Mouse (Mus musculus): ENCODE data around the gene Ppp1cb.
A peak's percentile ranks its signal among the peaks of the same experiment; 100 is the strongest.

Ppp1cb gene

DNA sequence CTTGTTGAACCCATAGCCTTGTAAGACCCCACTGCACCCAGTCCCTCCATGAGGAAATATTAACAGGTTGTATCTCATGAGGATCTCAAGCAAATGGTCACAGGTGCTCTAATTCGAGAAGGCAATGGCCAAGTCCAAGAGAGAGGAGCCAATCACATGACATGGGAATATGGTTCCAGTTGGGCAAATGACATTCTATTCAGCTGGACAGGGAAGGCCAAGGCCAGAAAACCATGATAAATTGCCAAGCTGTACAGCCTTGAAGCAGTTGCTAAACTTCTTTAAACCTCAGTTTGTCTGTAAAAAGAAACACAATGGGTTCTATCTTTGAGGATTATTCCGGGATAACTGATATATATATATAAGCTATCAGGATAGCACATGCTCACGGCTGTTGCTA is 14.7 kb upstream of the Ppp1cb start:
- DNase-seq (ENCODE audit: low spot score) = no peak

- no peak for DNase-seq (ENCODE audit: low spot score)
Measured at GRCm38 (mm10) chr5:32445287-32445921, 13.2 kb upstream of the Ppp1cb start.

DNA sequence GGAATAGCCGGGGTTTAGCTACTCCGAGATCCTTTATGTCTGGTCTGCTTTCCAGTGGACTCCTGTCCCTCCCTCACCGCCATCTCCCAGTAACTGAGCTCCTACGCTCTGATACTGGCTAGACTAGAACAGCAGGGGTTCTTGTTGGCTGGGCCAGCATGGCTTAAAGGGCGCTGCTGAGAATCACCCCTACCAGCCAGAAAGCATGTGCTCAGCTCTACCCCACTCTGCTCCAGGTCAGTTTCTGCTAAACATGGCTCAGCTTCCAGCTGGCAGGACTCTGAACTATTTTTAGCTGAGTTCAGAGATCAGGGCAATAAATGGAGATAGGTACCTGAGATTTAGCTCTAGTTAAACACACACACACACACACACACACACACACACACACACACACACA is 12.2 kb upstream of the Ppp1cb start:
- DNase-seq (ENCODE audit: low spot score) = no peak

DNA sequence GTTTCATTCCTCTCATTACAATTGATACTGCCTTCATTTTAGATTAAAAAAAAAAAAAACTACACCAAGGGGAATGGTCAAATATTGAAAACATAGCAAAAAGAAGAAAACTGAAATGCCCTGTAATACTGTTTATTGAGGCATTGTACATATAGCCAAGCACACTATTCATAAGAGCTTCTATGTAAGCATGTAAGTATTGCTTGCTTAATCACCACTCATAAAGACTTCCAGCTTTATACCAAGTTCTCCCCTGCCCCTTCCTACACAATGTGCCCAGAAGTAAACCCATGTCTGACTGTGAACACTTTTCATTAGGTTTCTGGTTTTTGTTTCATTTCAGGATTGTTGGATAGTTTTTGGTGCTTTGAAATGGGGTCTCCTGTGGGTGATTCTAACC is 11.8 kb upstream of the Ppp1cb start:
- DNase-seq (ENCODE audit: low spot score) = no peak

DNA sequence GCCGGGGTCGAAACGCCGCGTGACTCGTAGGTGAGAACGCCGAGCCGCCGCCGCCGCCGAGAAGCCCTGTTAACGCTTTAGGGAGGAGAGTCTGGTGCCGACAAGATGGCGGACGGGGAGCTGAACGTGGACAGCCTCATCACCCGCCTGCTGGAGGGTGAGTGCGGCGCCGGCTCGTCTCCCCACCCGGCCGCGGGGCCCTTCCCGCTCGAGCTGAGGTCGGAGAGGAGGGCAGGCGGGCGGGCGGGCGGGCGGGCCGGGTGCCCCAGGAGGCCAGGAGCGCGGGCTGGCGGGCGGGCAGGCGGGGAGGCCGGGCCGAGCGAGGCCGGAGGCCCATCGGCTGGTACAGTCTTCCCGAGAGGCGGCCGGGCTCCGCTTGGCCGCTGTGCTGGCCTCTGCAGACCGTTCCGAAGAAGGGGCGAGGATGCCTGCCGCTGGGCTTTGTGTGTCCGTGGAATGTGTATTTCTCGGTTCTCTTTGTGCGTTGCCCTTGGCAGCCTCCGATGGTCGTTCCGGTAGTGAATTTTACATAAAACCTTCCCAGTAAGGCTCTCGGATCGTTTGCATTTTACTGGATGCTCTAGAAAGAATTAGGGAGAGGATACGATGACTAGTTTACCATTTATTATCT is 723 bp downstream of the Ppp1cb start:
- peak; percentile 43 for DNase-seq (ENCODE audit: low spot score)

DNA sequence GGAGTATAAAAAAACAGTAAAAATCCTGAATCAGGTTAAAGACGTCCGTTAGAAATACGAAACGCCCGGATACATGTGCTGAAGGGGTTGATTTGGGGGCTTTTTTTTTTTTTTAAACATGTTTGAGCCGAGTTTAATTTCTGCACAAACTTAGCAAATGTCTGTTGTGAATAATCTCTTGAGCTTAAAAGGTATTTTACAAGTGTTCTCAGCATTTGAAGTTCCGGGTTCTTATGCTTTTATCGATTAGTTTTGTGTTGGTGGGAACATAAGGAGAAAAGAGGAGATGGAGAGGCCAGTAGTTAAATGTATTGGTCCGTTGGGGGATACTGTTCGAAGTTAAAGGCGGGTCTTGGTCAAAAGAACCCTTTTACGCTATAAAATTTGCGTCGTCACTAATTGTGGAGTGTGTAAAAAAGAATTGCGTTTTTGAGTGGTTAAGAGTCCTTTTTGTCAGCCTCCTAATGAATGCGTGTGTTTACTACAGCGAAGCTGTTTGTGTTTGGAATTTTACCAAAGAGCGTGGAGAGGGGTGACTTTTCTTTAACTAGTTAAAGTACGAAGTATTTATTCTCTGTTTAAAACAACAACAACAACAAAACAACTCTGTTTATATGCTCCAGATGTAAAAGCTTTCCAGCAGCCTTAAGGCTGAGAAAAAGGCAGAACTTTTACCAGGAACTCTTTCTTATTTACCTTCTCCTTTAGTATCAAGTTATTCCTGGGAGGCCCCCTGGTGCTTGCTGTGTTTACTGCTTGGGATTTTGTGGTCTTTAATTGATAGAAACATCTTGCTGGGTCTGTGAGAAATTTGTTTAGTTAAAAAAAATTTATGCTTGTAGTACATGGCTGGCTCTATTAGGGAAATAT is 1.5 kb downstream of the Ppp1cb start:
- peak; percentile 37 for DNase-seq (ENCODE audit: low spot score)

GRCm38 (mm10) chr5:32460973-32461372 is 2.3 kb downstream of the Ppp1cb start:
- DNase-seq (ENCODE audit: low spot score) = no peak

- no peak for DNase-seq (ENCODE audit: low spot score)
Measured at GRCm38 (mm10) chr5:32472332-32473028, 13.8 kb downstream of the Ppp1cb start.

GRCm38 (mm10) chr5:32473029-32473352 is 14.3 kb downstream of the Ppp1cb start:
- DNase-seq (ENCODE audit: low spot score) = no peak

- DNase-seq (ENCODE audit: low spot score) = no peak
Measured at GRCm38 (mm10) chr5:32476501-32476900, 17.9 kb downstream of the Ppp1cb start.

GRCm38 (mm10) chr5:32478972-32479371 is 20.3 kb downstream of the Ppp1cb start:
- no peak for DNase-seq (ENCODE audit: low spot score)

DNA sequence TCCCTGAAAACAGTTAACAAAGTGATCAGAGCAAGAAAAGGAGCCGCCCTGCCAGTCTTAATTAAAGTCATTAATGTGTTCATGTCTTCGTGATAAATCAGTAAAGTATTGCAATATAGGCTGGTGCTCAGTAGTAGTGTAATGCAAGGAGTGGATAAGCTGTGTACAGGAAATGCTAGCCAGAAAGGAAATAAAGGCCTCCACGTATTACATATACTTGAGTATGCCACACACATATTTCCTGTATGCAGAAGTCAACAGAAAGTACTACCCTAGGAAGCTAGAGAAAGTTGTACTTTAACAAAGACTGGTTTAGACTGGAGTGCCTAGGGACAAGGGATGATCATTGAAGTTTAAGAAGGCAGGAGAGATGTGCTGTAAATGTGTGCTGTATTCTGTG is 26.8 kb downstream of the Ppp1cb start:
- no peak for DNase-seq (ENCODE audit: low spot score)

- no peak for DNase-seq (ENCODE audit: low spot score)
Measured at GRCm38 (mm10) chr5:32488044-32488443, 29.4 kb downstream of the Ppp1cb start.

DNA sequence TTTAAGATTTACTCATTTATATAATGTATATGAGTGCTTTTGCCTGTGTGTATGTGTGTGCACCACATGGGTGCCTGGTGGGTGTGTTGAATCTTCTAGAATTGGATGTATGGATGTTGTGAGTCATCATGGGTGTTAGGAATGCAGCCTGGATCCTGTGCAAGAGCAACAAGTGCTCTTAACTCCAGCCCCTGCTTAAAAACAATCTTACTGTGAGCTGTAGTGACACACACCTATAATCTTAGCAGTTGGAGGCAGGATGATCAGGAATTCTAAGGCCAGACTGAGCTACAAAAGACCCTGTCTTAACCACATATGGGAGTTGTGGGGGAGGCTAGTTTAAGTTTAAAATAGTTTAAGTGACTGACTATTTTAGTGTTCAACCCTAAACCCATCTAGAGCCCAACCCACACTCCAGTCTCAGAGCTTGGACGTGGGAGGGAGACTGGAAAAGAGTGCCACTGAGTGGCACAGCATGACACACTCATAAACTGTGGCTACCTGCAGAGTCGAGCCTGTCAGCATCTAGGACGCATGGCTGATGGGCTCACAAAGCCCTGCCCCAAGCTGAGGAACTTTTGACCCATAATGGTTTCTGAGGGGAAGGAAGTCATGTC is 35.5 kb downstream of the Ppp1cb start:
- no peak for DNase-seq (ENCODE audit: low spot score)

GRCm38 (mm10) chr5:32508766-32509165 is 50.1 kb downstream of the Ppp1cb start:
- DNase-seq (ENCODE audit: low spot score) = no peak

DNA sequence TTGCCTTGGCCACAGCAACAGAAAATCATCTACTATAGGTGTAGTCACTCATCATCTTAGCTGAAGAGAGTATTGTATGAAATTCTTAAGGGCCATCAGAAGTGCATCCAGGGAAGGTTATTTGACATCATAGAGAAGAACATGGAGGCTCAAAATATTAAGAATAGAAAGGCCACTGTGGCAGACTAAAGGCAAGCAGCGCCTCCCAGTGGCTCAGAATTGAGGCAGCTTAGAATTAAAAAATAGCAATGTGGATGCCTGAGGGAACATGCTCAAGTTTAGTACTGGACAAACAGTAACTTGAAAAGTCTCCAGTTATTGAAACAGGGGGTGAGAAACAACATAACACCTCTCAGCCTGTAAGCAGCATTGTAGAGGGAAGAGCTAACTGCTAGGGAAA is 61.7 kb downstream of the Ppp1cb start:
- peak; percentile 17 for DNase-seq (ENCODE audit: low spot score)

DNA sequence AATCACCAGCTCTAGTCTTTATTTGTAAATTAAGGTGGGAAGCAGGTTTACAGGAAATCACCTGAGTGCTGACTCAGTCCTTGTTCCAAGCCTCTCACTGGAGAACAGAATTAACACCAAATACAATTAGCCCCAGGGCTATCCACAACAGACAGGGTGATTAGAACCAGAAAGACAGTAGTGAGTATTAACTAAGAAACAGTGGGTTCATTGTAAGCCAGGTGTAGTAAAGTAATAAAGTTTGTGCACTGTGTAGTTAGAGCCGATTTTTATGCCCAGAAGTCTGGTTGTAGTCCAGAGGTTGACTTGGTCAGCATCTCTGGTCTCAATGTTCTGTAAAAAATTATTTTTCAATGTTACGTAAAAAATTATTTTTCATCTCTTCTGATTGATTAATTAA is 90.8 kb downstream of the Ppp1cb start:
- DNase-seq (ENCODE audit: low spot score) = no peak

DNA sequence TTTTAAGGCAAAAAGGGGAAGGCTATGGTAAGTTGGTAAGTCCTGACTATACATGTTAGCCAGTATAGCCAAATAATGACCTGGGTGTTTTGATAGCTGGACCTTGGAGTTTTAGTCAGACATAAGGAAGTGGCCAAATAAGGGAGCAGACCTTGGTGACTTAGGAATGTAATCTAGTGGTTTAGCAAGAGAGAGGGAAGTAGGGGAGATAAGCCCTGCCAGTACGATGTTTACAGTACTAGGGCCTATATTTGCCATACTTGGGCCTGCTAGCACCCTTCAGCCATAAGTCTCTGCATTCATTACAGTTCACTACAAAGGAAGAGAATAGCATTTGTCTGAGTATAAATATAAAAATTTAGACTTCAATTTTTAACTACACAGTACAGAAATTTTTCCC is 106.1 kb downstream of the Ppp1cb start:
- no peak for DNase-seq (ENCODE audit: low spot score)

Measured in embryo, embryonic 10 days (tissue).